Mouse (Mus musculus) MEL (cell line): ENCODE results near the gene Rims1. TPM values are rescaled to one million over a fixed set of nuclear protein-coding genes. Genes with fewer than 3 reads are reported as not detected.

ENCODE experiments used
- DNase-seq: peaks from one replicate; pipeline ENCODE4 v3.0.0; 2011; ENCODE audit warnings: low read depth, low spot score
- H3K27ac ChIP-seq: 2 replicates; pipeline ENCODE4 v1.5.1; 2012; ENCODE audit warnings: low read depth, mild to moderate bottlenecking, control low read depth, low read length, moderate library complexity; ENCODE audit not compliant: control insufficient read depth
- H3K27me3 ChIP-seq, 2 experiments: fragments of 150-350 bp in 1 of 2; sonication (generic) in 1 of 2; 2 replicates each; pipeline ENCODE4 v1.6.1; 2012; ENCODE audit warnings: low read length in 2 of 2, mild to moderate bottlenecking in 2 of 2, improper control_type of control experiment in 1 of 2, moderate library complexity in 1 of 2; ENCODE audit not compliant: insufficient read depth in 2 of 2, control insufficient read depth in 1 of 2
- H3K36me3 ChIP-seq, 2 experiments: 2 replicates each; pipeline ENCODE4 v1.6.1; 2012 to 2014; ENCODE audit warnings: low read length in 2 of 2, improper control_type of control experiment in 1 of 2, inconsistent platforms in 1 of 2, mild to moderate bottlenecking in 1 of 2; ENCODE audit not compliant: insufficient read depth in 2 of 2, control insufficient read depth in 1 of 2
- H3K4me1 ChIP-seq, 2 experiments: fragments of 150-350 bp in 1 of 2; sonication (generic) in 1 of 2; 2 replicates each; pipeline ENCODE4 v1.6.1; 2012; ENCODE audit warnings: low read length in 2 of 2, improper control_type of control experiment in 1 of 2, mild to moderate bottlenecking in 1 of 2; ENCODE audit not compliant: insufficient read depth in 2 of 2, control insufficient read depth in 1 of 2
- H3K4me3 ChIP-seq, 2 experiments: fragments of 150-350 bp in 1 of 2; sonication (generic) in 1 of 2; 2 replicates each; pipeline ENCODE4 v1.5.1; 2012; ENCODE audit warnings: low read depth in 2 of 2, low read length in 2 of 2, mild to moderate bottlenecking in 2 of 2, moderate library complexity in 2 of 2, control low read depth in 1 of 2, improper control_type of control experiment in 1 of 2; ENCODE audit not compliant: control insufficient read depth in 1 of 2, insufficient read depth in 1 of 2
- H3K79me2 ChIP-seq: 2 replicates; pipeline ENCODE4 v1.6.1; 2012; ENCODE audit warnings: mild to moderate bottlenecking, low read length, moderate library complexity; ENCODE audit not compliant: control insufficient read depth, poor library complexity, insufficient read depth
- H3K9ac ChIP-seq: 2 replicates; pipeline ENCODE4 v1.6.1; 2012; ENCODE audit warnings: low read depth, mild to moderate bottlenecking, control low read depth, low read length, moderate library complexity; ENCODE audit not compliant: control insufficient read depth, poor library complexity, severe bottlenecking
- H3K9me3 ChIP-seq: fragments of 150-350 bp; sonication (generic); replicated peaks from 2 replicates; pipeline ENCODE4 v1.6.1; 2012; ENCODE audit warnings: mild to moderate bottlenecking, low read length, improper control_type of control experiment, moderate library complexity; ENCODE audit not compliant: insufficient read depth
- CHD1 ChIP-seq: IDR thresholded peaks from 2 replicates; pipeline ENCODE4 v1.6.1; 2012; ENCODE audit warnings: low read depth, mild to moderate bottlenecking, inconsistent platforms, low read length, improper control_type of control experiment
- CHD2 ChIP-seq: IDR thresholded peaks from 2 replicates; pipeline ENCODE4 v1.6.1; 2011; ENCODE audit warnings: low read length, improper control_type of control experiment
- ELF1 ChIP-seq: IDR thresholded peaks from 2 replicates; pipeline ENCODE4 v1.6.1; 2014; ENCODE audit warnings: low read depth, mild to moderate bottlenecking, inconsistent platforms, low read length, improper control_type of control experiment, moderate library complexity
- ETS1 ChIP-seq: IDR thresholded peaks from 2 replicates; pipeline ENCODE4 v1.6.1; 2012; ENCODE audit warnings: low read depth, mild to moderate bottlenecking, inconsistent platforms, low read length, improper control_type of control experiment, moderate library complexity
- GABPA ChIP-seq: IDR thresholded peaks from 2 replicates; pipeline ENCODE4 v1.6.1; 2012; ENCODE audit warnings: low read depth, mild to moderate bottlenecking, inconsistent platforms, low read length, improper control_type of control experiment, moderate library complexity
- GATA1 ChIP-seq: IDR thresholded peaks from 2 replicates; pipeline ENCODE4 v1.6.1; 2011; ENCODE audit warnings: low read depth, low read length, improper control_type of control experiment
- HCFC1 ChIP-seq: IDR thresholded peaks from 2 replicates; pipeline ENCODE4 v1.6.1; 2012; ENCODE audit warnings: low read depth, mild to moderate bottlenecking, inconsistent platforms, low read length, improper control_type of control experiment, moderate library complexity
- MAFK ChIP-seq: IDR thresholded peaks from 2 replicates; pipeline ENCODE4 v1.6.1; 2011; ENCODE audit warnings: low read depth, mild to moderate bottlenecking, low read length, improper control_type of control experiment, borderline replicate concordance
- MAX ChIP-seq: IDR thresholded peaks from 2 replicates; pipeline ENCODE4 v1.6.1; 2011; ENCODE audit warnings: low read length, improper control_type of control experiment
- MXI1 ChIP-seq: IDR thresholded peaks from 2 replicates; pipeline ENCODE4 v1.6.1; 2011; ENCODE audit warnings: mild to moderate bottlenecking, low read depth, low read length, improper control_type of control experiment
- MYB ChIP-seq: IDR thresholded peaks from 2 replicates; pipeline ENCODE4 v1.6.1; 2011; ENCODE audit warnings: mild to moderate bottlenecking, low read depth, low read length, improper control_type of control experiment
- MYC ChIP-seq: IDR thresholded peaks from 2 replicates; pipeline ENCODE4 v1.6.1; 2011; ENCODE audit warnings: low read depth, mild to moderate bottlenecking, low read length, improper control_type of control experiment, moderate library complexity
- POLR2AphosphoS2 ChIP-seq: IDR thresholded peaks from 2 replicates; pipeline ENCODE4 v1.6.1; 2011; ENCODE audit warnings: low read length, improper control_type of control experiment
- POLR2AphosphoS5 ChIP-seq: IDR thresholded peaks from 2 replicates; pipeline ENCODE4 v1.6.1; 2012; ENCODE audit warnings: low read depth, borderline replicate concordance, mild to moderate bottlenecking, inconsistent platforms, low read length, moderate library complexity, mixed read lengths
- RAD21 ChIP-seq: IDR thresholded peaks from 2 replicates; pipeline ENCODE4 v1.6.1; 2011; ENCODE audit warnings: mild to moderate bottlenecking, low read depth, low read length, improper control_type of control experiment
- RCOR1 ChIP-seq: IDR thresholded peaks from 2 replicates; pipeline ENCODE4 v1.6.1; 2012; ENCODE audit warnings: low read depth, mild to moderate bottlenecking, inconsistent platforms, low read length, improper control_type of control experiment
- TAL1 ChIP-seq: IDR thresholded peaks from 2 replicates; pipeline ENCODE4 v1.6.1; 2012; ENCODE audit warnings: mild to moderate bottlenecking, inconsistent platforms, low read length, moderate library complexity, mixed read lengths
- TCF12 ChIP-seq: IDR thresholded peaks from 2 replicates; pipeline ENCODE4 v1.6.1; 2014; ENCODE audit warnings: low read depth, mild to moderate bottlenecking, inconsistent platforms, low read length, improper control_type of control experiment, moderate library complexity
- UBTF ChIP-seq: IDR thresholded peaks from 2 replicates; pipeline ENCODE4 v1.6.1; 2012; ENCODE audit warnings: low read depth, mild to moderate bottlenecking, inconsistent platforms, low read length, improper control_type of control experiment, moderate library complexity, borderline replicate concordance; ENCODE audit not compliant: insufficient read depth
- USF2 ChIP-seq, 2 experiments: IDR thresholded peaks; 2 replicates each; pipeline ENCODE4 v1.6.1; 2011 to 2012; ENCODE audit warnings: improper control_type of control experiment in 2 of 2, low read length in 2 of 2, borderline replicate concordance in 1 of 2, inconsistent platforms in 1 of 2, low read depth in 1 of 2, mild to moderate bottlenecking in 1 of 2; ENCODE audit not compliant: insufficient read depth in 1 of 2
- ZC3H11A ChIP-seq: IDR thresholded peaks from 2 replicates; pipeline ENCODE4 v1.6.1; 2012; ENCODE audit warnings: low read depth, mild to moderate bottlenecking, inconsistent platforms, low read length, improper control_type of control experiment
- ZKSCAN1 ChIP-seq: IDR thresholded peaks from 2 replicates; pipeline ENCODE4 v1.6.1; 2012; ENCODE audit warnings: low read depth, mild to moderate bottlenecking, inconsistent platforms, low read length, improper control_type of control experiment, moderate library complexity
- ZMIZ1 ChIP-seq: IDR thresholded peaks from 2 replicates; pipeline ENCODE4 v1.6.1; 2012; ENCODE audit warnings: low read depth, mild to moderate bottlenecking, inconsistent platforms, low read length, improper control_type of control experiment, moderate library complexity
- ZNF384 ChIP-seq: IDR thresholded peaks from 2 replicates; pipeline ENCODE4 v1.6.1; 2012; ENCODE audit warnings: low read depth, mild to moderate bottlenecking, inconsistent platforms, low read length, improper control_type of control experiment
- polyA plus RNA-seq, 2 experiments: library from polyadenylated mRNA; stranded (reverse) in 1 of 2; unstranded in 1 of 2; fragments of >175 nt in 1 of 2; fragments of >200 nt in 1 of 2; gene quantifications; 2 replicates each; pipeline versions ENCODE4 v1.2.1 to v1.2.4; 2012; ENCODE audit warnings: low replicate concordance in 2 of 2, low read depth in 1 of 2; ENCODE audit not compliant: insufficient read length in 2 of 2, insufficient read depth in 1 of 2, missing spikeins in 1 of 2
- total RNA-seq: library from RNA; depleted of rRNA; stranded (reverse); fragments of 300-350 nt; gene quantifications from 2 replicates; pipeline ENCODE4 v1.2.3, GENCODE M21; 2012

The Rims1 gene
- total and polyA plus RNA-seq, 3 experiments: 0.31 TPM; not detected in 2

DNA sequence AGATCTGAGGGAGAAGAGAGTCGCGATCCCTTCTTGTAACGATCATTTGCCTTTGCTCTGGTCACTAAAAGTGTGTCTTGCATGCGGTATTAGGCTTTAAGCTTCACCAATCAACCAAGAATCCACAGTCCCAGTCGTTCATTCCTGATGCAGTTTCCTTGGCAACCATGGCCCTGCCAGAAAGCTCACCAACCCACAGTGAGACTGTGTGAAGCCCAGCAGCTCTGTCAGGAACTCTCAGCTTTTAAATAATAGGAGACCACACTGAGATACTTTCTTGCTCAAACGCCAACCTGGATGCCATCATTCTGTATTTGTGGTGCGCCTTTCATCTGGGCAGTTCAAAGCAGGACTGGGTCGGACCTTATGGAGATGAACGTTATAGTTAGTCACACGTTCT, 539.3 kb downstream of the Rims1 start:
- H3K4me3 ChIP-seq: no peak overlapping the region
- DNase-seq: no peak
- H3K4me1 ChIP-seq: no peaks in the 10 kb centered on the region
- no peaks in the 10 kb centered on the region for H3K79me2 ChIP-seq
- H3K36me3 ChIP-seq: no peaks in the 10 kb centered on the region
- no peak overlapping the region for H3K27ac ChIP-seq
- no peak overlapping the region for H3K9ac ChIP-seq
- H3K9me3 ChIP-seq: no peaks in the 10 kb centered on the region
- TF ChIP-seq GATA1 (no peak), MXI1 (no peak), RCOR1 (no peak), POLR2AphosphoS2 (no peak), TAL1 (no peak), ELF1 (no peak), USF2 (IDR thresholded peaks at IDR 0.05; ENCODE audit: borderline replicate concordance in 1 of 2, insufficient read depth in 1 of 2, low read depth in 1 of 2, low read length in 2 of 2) (no peak), ZC3H11A (no peak), TCF12 (no peak), UBTF (no peak), RAD21 (no peak), ZMIZ1 (no peak), MYB (no peak), MAFK (no peak)
- H3K27me3 ChIP-seq: no peaks in the 10 kb centered on the region

DNA sequence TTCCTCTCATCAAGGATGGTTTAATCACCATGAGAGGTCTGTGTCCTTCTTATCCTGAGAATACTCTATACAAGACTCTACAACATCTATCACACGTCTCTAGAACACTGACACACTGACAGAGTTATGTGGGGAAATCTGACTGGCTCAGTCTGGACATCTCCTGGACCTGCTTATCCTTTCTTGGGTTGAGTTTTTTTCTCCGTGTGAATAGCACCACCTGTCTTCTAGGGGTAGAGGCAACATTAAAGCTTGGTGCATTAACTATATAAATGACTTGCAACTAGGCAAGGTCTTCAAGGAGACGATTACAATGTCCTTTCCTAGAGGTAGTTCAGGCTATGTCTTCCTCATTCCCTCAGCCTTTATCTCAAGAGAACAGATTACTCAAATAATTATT, 540.3 kb downstream of the Rims1 start:
- TF ChIP-seq MYB (no peak), CHD1 (no peak), ZKSCAN1 (no peak), USF2 (IDR thresholded peaks at IDR 0.05; ENCODE audit: borderline replicate concordance in 1 of 2, insufficient read depth in 1 of 2, low read depth in 1 of 2, low read length in 2 of 2) (no peak), HCFC1 (no peak), ETS1 (no peak), ZNF384 (no peak), MYC (no peak), MXI1 (no peak), GABPA (no peak), MAFK (no peak), MAX (no peak), ELF1 (no peak), POLR2AphosphoS5 (no peak), POLR2AphosphoS2 (no peak), UBTF (no peak), CHD2 (no peak)

More for the DNA sequence above, 540.3 kb downstream of the Rims1 start:
- Histone ChIP-seq H3K27me3 (no peaks in the 10 kb centered on the region), H3K27ac (no peak overlapping the region), H3K9me3 (no peaks in the 10 kb centered on the region), H3K36me3 (no peaks in the 10 kb centered on the region), H3K4me3 (no peak overlapping the region), H3K79me2 (no peaks in the 10 kb centered on the region), H3K9ac (no peak overlapping the region), H3K4me1 (no peaks in the 10 kb centered on the region)
- no peak for DNase-seq
